Mouse (Mus musculus) cerebellum, adult 2 months (tissue): Measurements from ENCODE around the gene Rab33a. TPM values are rescaled to one million over a fixed set of nuclear protein-coding genes. Genes with fewer than 3 reads are reported as not detected.

Source experiments
- DNase-seq, 2 experiments: peaks; one replicate each; pipeline ENCODE4 v3.0.0; 2021
- H3K27ac ChIP-seq: fragments of 200-500 bp; 2 replicates; pipeline ENCODE4 v1.5.1; 2012; ENCODE audit warnings: low read length, control low read depth, inconsistent platforms; ENCODE audit not compliant: insufficient read depth
- H3K27me3 ChIP-seq: fragments of 200-500 bp; 2 replicates; pipeline ENCODE4 v1.6.1; 2012; ENCODE audit warnings: inconsistent platforms, mild to moderate bottlenecking, low read length, moderate library complexity; ENCODE audit not compliant: control insufficient read depth, insufficient read depth
- H3K4me1 ChIP-seq: fragments of 200-500 bp; 2 replicates; pipeline ENCODE4 v1.6.1; 2011; ENCODE audit warnings: low read length; ENCODE audit not compliant: control insufficient read depth, insufficient read depth
- H3K4me3 ChIP-seq: fragments of 200-500 bp; replicated peaks from 2 replicates; pipeline ENCODE3; 2011; ENCODE audit warnings: mild to moderate bottlenecking, low read depth, low read length, control low read depth; ENCODE audit not compliant: insufficient read depth
- CTCF ChIP-seq: fragments of 200-500 bp; IDR thresholded peaks from 2 replicates; pipeline ENCODE4 v1.5.1; 2011; ENCODE audit warnings: low read depth, mild to moderate bottlenecking, control low read depth, low read length, moderate library complexity, borderline replicate concordance; ENCODE audit not compliant: insufficient read depth
- POLR2A ChIP-seq: fragments of 200-500 bp; IDR thresholded peaks from 2 replicates; pipeline ENCODE4 v1.6.1; 2011; ENCODE audit warnings: low read length, control low read depth, borderline replicate concordance; ENCODE audit not compliant: insufficient read depth
- WGBS: fragments of 180-500 bp; shearing (Covaris S2); methylation state at CpG from one replicate; pipeline ENCODE4 v1.1.7; 2018; 5-methylcytosine and 5-hydroxymethylcytosine counted together
- polyA plus RNA-seq: library from polyadenylated mRNA; depleted of rRNA; stranded (reverse); fragments of >200 nt; gene quantifications from 2 replicates; pipeline ENCODE4 v1.2.3, GENCODE M21; 2012; rRNA removed

Gene Rab33a
- polyA plus RNA-seq, 1 experiment: 55.0 TPM

- Histone ChIP-seq H3K27me3 (no peaks in the 10 kb centered on the region), H3K4me3 (peak overlapping the region; percentile 70), H3K27ac (peak overlapping the region; percentile 49), H3K4me1 (no peaks in the 10 kb centered on the region)
- TF ChIP-seq CTCF (no peak), POLR2A (no peak)
- 8% methylated on average over 20 of the region's 20 CpGs for WGBS
- peak; percentile 27 to 61 for DNase-seq
Measured at GRCm38 (mm10) chrX:48519549-48520085, 532 bp downstream of the Rab33a start.

- Histone ChIP-seq H3K27me3 (no peaks in the 10 kb centered on the region), H3K4me1 (peaks cover 4% of the 10 kb centered on the region), H3K4me3 (no peak overlapping the region), H3K27ac (no peak overlapping the region)
- TF ChIP-seq CTCF: no peak
- TF ChIP-seq POLR2A: no peak
- WGBS: 42% methylated on average over 3 of the region's 3 CpGs
- DNase-seq: no peak
Measured at GRCm38 (mm10) chrX:48521651-48522050, 2.6 kb downstream of the Rab33a start.

- Histone ChIP-seq H3K27me3 (no peaks in the 10 kb centered on the region), H3K4me1 (peaks cover 4% of the 10 kb centered on the region), H3K27ac (no peak overlapping the region), H3K4me3 (no peak overlapping the region)
- DNase-seq: no peak
- WGBS: 54% methylated on average over 3 of the region's 3 CpGs
- TF ChIP-seq CTCF (no peak), POLR2A (no peak)
Measured at GRCm38 (mm10) chrX:48523512-48523911, 4.4 kb downstream of the Rab33a start.

- no peak for DNase-seq
- H3K27me3 ChIP-seq: no peaks in the 10 kb centered on the region
- H3K27ac ChIP-seq: peak overlapping the region; percentile 84
- no peak for TF ChIP-seq POLR2A
- TF ChIP-seq CTCF: no peak
- H3K4me3 ChIP-seq: no peak overlapping the region
- peaks cover 4% of the 10 kb centered on the region for H3K4me1 ChIP-seq
- 36% methylated on average over 1 of the region's 1 CpGs for WGBS
Measured at GRCm38 (mm10) chrX:48525332-48525731, 6.2 kb downstream of the Rab33a start.

- WGBS: 17% methylated on average over 8 of the region's 8 CpGs
- no peak for TF ChIP-seq POLR2A
- TF ChIP-seq CTCF: no peak
- Histone ChIP-seq H3K27me3 (no peaks in the 10 kb centered on the region), H3K4me3 (no peak overlapping the region), H3K4me1 (peaks cover 4% of the 10 kb centered on the region), H3K27ac (peak overlapping the region; percentile 84)
- DNase-seq: peak; percentile 39 to 65
Measured at GRCm38 (mm10) chrX:48525866-48526265, 6.8 kb downstream of the Rab33a start.

GRCm38 (mm10) chrX:48526435-48526834, 7.3 kb downstream of the Rab33a start:
- H3K27ac ChIP-seq: no peak overlapping the region
- H3K4me1 ChIP-seq: peaks cover 4% of the 10 kb centered on the region
- TF ChIP-seq POLR2A: no peak
- no peak for TF ChIP-seq CTCF
- no peaks in the 10 kb centered on the region for H3K27me3 ChIP-seq
- H3K4me3 ChIP-seq: no peak overlapping the region
- no peak for DNase-seq
- WGBS: 10% methylated on average over 1 of the region's 3 CpGs

- TF ChIP-seq POLR2A (no peak), CTCF (peak; percentile 78)
- Histone ChIP-seq H3K4me3 (no peak overlapping the region), H3K27ac (no peak overlapping the region), H3K27me3 (no peaks in the 10 kb centered on the region), H3K4me1 (no peaks in the 10 kb centered on the region)
- 7% methylated on average over 3 of the region's 3 CpGs for WGBS
- DNase-seq: peak; percentile 60 to 78
Measured at GRCm38 (mm10) chrX:48532175-48532574, 13.1 kb downstream of the Rab33a start.

Other genes starting within 250 kb of the Rab33a start
- gene Bcorl1, start 177.9 kb upstream of the Rab33a start, polyA plus RNA-seq: 6.7 and 7.7 TPM in 2 replicates
- 0.36 and 0.38 TPM in 2 replicates for gene Elf4, start 56.2 kb upstream of the Rab33a start, polyA plus RNA-seq
- gene Aifm1, start 5.7 kb upstream of the Rab33a start, polyA plus RNA-seq: 36.7 and 40.0 TPM in 2 replicates
- gene Zfp280c, start 75.2 kb downstream of the Rab33a start, polyA plus RNA-seq: 26.6 and 27.9 TPM in 2 replicates
- gene Slc25a14, start 104.1 kb downstream of the Rab33a start, polyA plus RNA-seq: 33.4 and 34.7 TPM in 2 replicates
- gene Gpr119, start 155.2 kb downstream of the Rab33a start, polyA plus RNA-seq: 0.03 TPM in 1 of 2 replicates, not detected in the other
- gene Rbmx2, start 175.7 kb downstream of the Rab33a start, polyA plus RNA-seq: 9.4 and 9.5 TPM in 2 replicates